ENCODE assay signal across 8 mouse cellular contexts in genomic region chr13:21786899-21787629, GRCm38 (mm10). TPM values are rescaled to one million over a fixed set of nuclear protein-coding genes. Genes with fewer than 3 reads are reported as not detected.
A peak's percentile ranks its signal among the peaks of the same experiment; 100 is the strongest.
DNase-seq lines count a peak whose midpoint lies in the region; ATAC-seq and TF ChIP-seq lines count a peak whose summit lies in the region.
"Not testable (repeated sequence)": the region's sequence is repeated elsewhere in the genome, so short reads cannot be mapped to it uniquely, and the experiment has no call there.

Gene Hist1h2an (minus strand): TSS chr13:21787218.
Gene Hist1h2bp (plus strand): TSS chr13:21787461.

- not testable (repeated sequence) for H3K27me3 ChIP-seq in megakaryocyte, embryonic 14.5 days (replicated peaks)

- H3K9me3 ChIP-seq in megakaryocyte, embryonic 14.5 days: not testable (repeated sequence)

- H3K4me1 ChIP-seq in cortical plate, adult 2 months (ENCODE audit: control insufficient read depth, insufficient read depth, low read length): not testable (repeated sequence)
- H3K4me1 ChIP-seq in megakaryocyte, embryonic 14.5 days: peaks cover 58% of the 10 kb centered on the region

- DNase-seq in gastrocnemius, adult 8-10 months (ENCODE audit: low spot score in 2 of 2): peak; percentile 64 to 70
- DNase-seq in hindlimb bud, embryonic 11.5 days (ENCODE audit: extremely low spot score, low read depth, low spot score): peak; percentile 98
- peak; percentile 72 to 91 for DNase-seq in left cerebral cortex, adult 8-10 months (ENCODE audit: low spot score in 2 of 2)
- peak; percentile 92 to 95 for DNase-seq in right cerebral cortex, postnatal 10 days (ENCODE audit: low spot score in 2 of 2)
- peak; percentile 62 for DNase-seq in urinary bladder, postnatal 25 days (ENCODE audit: low spot score)

- not testable (repeated sequence) for TF ChIP-seq CTCF in cortical plate, adult 2 months (IDR thresholded peaks at IDR 0.05; ENCODE audit: extremely low read depth, insufficient read depth, low read length)

- peak; percentile 88 for ATAC-seq in activated CD4-positive, CD25-positive, alpha-beta regulatory T cell, adult 4 months

- H3K4me3 ChIP-seq in cortical plate, adult 2 months (ENCODE audit: insufficient read depth, low read length): peak within 1 kb of the TSS; percentile 25
- peak within 1 kb of the TSS; percentile 89 for H3K4me3 ChIP-seq in megakaryocyte, embryonic 14.5 days (replicated peaks)

- H3K27ac ChIP-seq in cortical plate, adult 2 months (ENCODE audit: insufficient read depth, low read length): not testable (repeated sequence)

- H3K36me3 ChIP-seq in megakaryocyte, embryonic 14.5 days (replicated peaks; ENCODE audit: low read length): not testable (repeated sequence)

- peak; percentile 53; the same call in 1 of the 2 replicates for TF ChIP-seq POLR2A in cortical plate, adult 2 months (IDR thresholded peaks at IDR 0.05; ENCODE audit: extremely low read depth, insufficient read depth, low read length)

RNA-seq across cellular contexts. Expression of gene Hist1h2an, which starts in this region (rescaled TPM):
- polyA plus RNA-seq in activated CD4-positive, CD25-positive, alpha-beta regulatory T cell, adult 4 months (2017; shearing (Covaris generic)): 10 to 100 TPM in 1 of 2 experiments, 1 to 10 TPM in 1; 2.0 to 11.5 TPM
- not detected in 2 replicates for polyA plus RNA-seq in cortical plate, adult 2 months (2012; rRNA removed)
- not detected for total RNA-seq in gastrocnemius, adult 8-10 months (2022)
- total RNA-seq in left cerebral cortex, adult 8-10 months (2022): 1 to 10 TPM in 2 of 4 experiments, not detected in 2; 2.9 to 4.0 TPM
- polyA plus RNA-seq in megakaryocyte, embryonic 14.5 days (2012; ENCODE audit: insufficient read depth, low replicate concordance): 22.2 and 79.5 TPM in 2 replicates

RNA-seq across cellular contexts. Expression of gene Hist1h2bp, which starts in this region (rescaled TPM):
- not detected for polyA plus RNA-seq in activated CD4-positive, CD25-positive, alpha-beta regulatory T cell, adult 4 months (2017; shearing (Covaris generic))
- polyA plus RNA-seq in cortical plate, adult 2 months (2012; rRNA removed): 0.26 and 0.63 TPM in 2 replicates
- 1 to 10 TPM in 1 of 4 experiments, under 1 TPM in 1, not detected in 2; 0.73 to 2.1 TPM for total RNA-seq in gastrocnemius, adult 8-10 months (2022)
- 10 to 100 TPM in 1 of 4 experiments, 1 to 10 TPM in 3; 6.0 to 11.4 (median 8.5) TPM for total RNA-seq in left cerebral cortex, adult 8-10 months (2022)
- 4.6 and 20.3 TPM in 2 replicates for polyA plus RNA-seq in megakaryocyte, embryonic 14.5 days (2012; ENCODE audit: insufficient read depth, low replicate concordance)
